Mouse (Mus musculus) neutrophil, adult 5-6 weeks (primary cell): ENCODE measurements around the gene Angptl8. TPM values are rescaled to one million over a fixed set of nuclear protein-coding genes. Genes with fewer than 3 reads are reported as not detected.

Experiments used
- ATAC-seq: fragments of 151-379, 151-347 bp; 2 replicates; pipeline ENCODE4 v1.8.0; 2017; ENCODE audit warnings: mild to moderate bottlenecking, moderate TSS enrichment; ENCODE audit not compliant: insufficient number of reproducible peaks, poor library complexity, low FRiP score, severe bottlenecking; ENCODE audit errors: extremely low read depth
- total RNA-seq: library from RNA; stranded (forward); fragments of 200-1000 nt; gene quantifications from 2 replicates; pipeline ENCODE4 v1.2.3, GENCODE M21; 2017

Gene Angptl8
- total RNA-seq, 1 experiment from 2014 or later, result not detected

DNA sequence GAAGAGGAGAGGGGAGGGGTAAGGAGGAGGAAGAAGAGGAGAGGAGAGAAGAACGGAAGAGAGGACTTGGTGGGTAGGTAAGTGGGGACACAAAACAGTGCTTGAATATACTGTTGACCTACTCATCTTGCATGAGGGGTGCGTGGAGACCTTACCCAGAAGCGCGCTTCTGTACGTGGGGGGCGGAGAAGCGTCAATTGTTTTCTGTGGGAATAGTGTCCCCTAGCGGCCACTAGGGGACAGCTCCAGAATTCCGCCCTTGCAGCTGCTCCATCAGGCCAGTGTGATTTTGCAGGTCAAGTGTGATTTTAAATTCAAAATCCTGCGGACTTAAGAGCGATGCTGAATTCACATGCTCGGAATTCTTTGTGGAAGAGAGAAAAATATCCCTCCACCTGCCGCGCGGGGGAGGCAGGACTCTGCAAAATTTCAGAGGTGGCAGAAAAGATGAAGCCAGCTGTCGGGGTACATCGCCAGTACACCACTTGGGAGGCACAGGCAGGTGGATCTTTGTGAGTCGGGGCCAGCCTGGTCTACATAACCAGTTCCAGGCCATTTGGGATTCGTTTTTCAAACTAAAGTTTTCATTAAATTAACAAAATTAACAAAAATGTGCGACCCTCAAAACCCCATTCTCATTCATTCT lies 35.7 kb downstream of the Angptl8 start:
- ATAC-seq, result no peak

- no peak for ATAC-seq
These were observed 36.9 kb downstream of the Angptl8 start for GRCm38 (mm10) chr9:21872204-21872603.

DNA sequence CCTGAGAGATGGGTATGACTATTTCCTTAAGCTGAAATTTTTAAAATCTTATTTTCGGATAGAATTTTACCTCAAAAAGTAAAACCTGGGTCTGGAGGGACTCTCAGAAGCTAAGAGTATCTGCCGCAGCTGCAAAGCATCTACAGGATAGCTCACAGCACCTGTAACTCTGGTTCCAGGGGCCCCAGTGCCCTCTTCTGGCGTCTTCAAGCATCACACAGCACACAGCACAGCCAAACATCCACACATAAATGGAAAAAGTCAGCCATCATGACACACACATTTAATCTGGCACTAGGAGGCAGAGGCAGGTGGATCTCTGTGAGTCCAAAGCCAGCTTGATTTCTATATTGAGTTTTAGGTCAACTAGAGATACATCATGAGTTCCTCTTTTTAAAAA lies 41.3 kb downstream of the Angptl8 start:
- ATAC-seq, result no peak

Other genes with a start within 250 kb of the Angptl8 start
- gene Timm29, start 242.8 kb upstream of the Angptl8 start, total RNA-seq, result 23.7 and 28.5 TPM in 2 replicates
- 8.1 and 11.1 TPM in 2 replicates for gene Yipf2, start 242.7 kb upstream of the Angptl8 start, total RNA-seq
- gene Smarca4, start 219.3 kb upstream of the Angptl8 start, total RNA-seq, result 70.4 and 71.1 TPM in 2 replicates
- gene Ldlr, start 112.0 kb upstream of the Angptl8 start, total RNA-seq, result 8.6 and 10.0 TPM in 2 replicates
- gene Spc24, start 75.2 kb upstream of the Angptl8 start, total RNA-seq, result 2.7 and 5.2 TPM in 2 replicates
- gene Kank2, start 36.8 kb upstream of the Angptl8 start, total RNA-seq, result 0.23 TPM in 1 of 2 replicates, not detected in the other
- 1.2 and 3.3 TPM in 2 replicates for gene Dock6, start 17.1 kb downstream of the Angptl8 start, total RNA-seq
- gene Rab3d, start 82.7 kb downstream of the Angptl8 start, total RNA-seq, result 17.1 and 20.0 TPM in 2 replicates
- not detected in 2 replicates for gene Ccdc159, start 92.0 kb downstream of the Angptl8 start, total RNA-seq
- gene Tmem205, start 92.0 kb downstream of the Angptl8 start, total RNA-seq, result 1.6 TPM in 1 of 2 replicates, not detected in the other
- gene Plppr2, start 101.5 kb downstream of the Angptl8 start, total RNA-seq, result 0.25 TPM in 1 of 2 replicates, not detected in the other
- 3.1 and 3.7 TPM in 2 replicates for gene Swsap1, start 120.2 kb downstream of the Angptl8 start, total RNA-seq
- not detected in 2 replicates for gene Epor, start 128.0 kb downstream of the Angptl8 start, total RNA-seq
- gene Rgl3, start 153.9 kb downstream of the Angptl8 start, total RNA-seq, result not detected in 2 replicates
- 0.49 TPM in 1 of 2 replicates, not detected in the other for gene Ccdc151, start 167.1 kb downstream of the Angptl8 start, total RNA-seq
- 37.1 and 40.3 TPM in 2 replicates for gene Prkcsh, start 167.3 kb downstream of the Angptl8 start, total RNA-seq
- not detected in 2 replicates for gene Elavl3, start 216.5 kb downstream of the Angptl8 start, total RNA-seq
- gene Gm49318, start 235.7 kb downstream of the Angptl8 start, total RNA-seq, result not detected in 2 replicates
- 13.5 and 18.5 TPM in 2 replicates for gene Zfp653, start 235.9 kb downstream of the Angptl8 start, total RNA-seq
- 10.1 and 14.0 TPM in 2 replicates for gene Ecsit, start 249.9 kb downstream of the Angptl8 start, total RNA-seq